Mouse (Mus musculus) neural tube, embryonic 15.5 days (tissue): ENCODE data around the gene Strada. TPM values are rescaled to one million over a fixed set of nuclear protein-coding genes. Genes with fewer than 3 reads are reported as not detected.

Experiments
- ATAC-seq: fragments of 200-750 bp; cut with Nextera tagmentation; 2 replicates; pipeline ENCODE4 v1.8.0; 2017; ENCODE audit warnings: mild to moderate bottlenecking, moderate TSS enrichment, moderate library complexity; ENCODE audit not compliant: low FRiP score
- H3K27ac ChIP-seq: fragments of 300-500 bp; sonication (generic); replicated peaks from 2 replicates; pipeline ENCODE4 v1.5.1; 2015; ENCODE audit warnings: mild to moderate bottlenecking, inconsistent platforms
- H3K27me3 ChIP-seq: fragments of 300-500 bp; sonication (generic); replicated peaks from 2 replicates; pipeline ENCODE4 v1.6.1; 2015; ENCODE audit warnings: inconsistent platforms
- H3K36me3 ChIP-seq: fragments of 300-500 bp; sonication (generic); 2 replicates; pipeline ENCODE4 v1.6.1; 2015; ENCODE audit warnings: inconsistent platforms
- H3K4me1 ChIP-seq: fragments of 300-500 bp; sonication (generic); 2 replicates; pipeline ENCODE4 v1.6.1; 2015; ENCODE audit warnings: inconsistent platforms
- H3K4me2 ChIP-seq: fragments of 300-500 bp; sonication (generic); 2 replicates; pipeline ENCODE4 v1.6.1; 2015; ENCODE audit warnings: inconsistent platforms, mild to moderate bottlenecking, moderate library complexity
- H3K4me3 ChIP-seq: fragments of 300-500 bp; sonication (generic); replicated peaks from 2 replicates; pipeline ENCODE4 v1.5.1; 2015; ENCODE audit warnings: mild to moderate bottlenecking, inconsistent platforms
- H3K9ac ChIP-seq: fragments of 300-500 bp; sonication (generic); replicated peaks from 2 replicates; pipeline ENCODE4 v1.6.1; 2015; ENCODE audit warnings: mild to moderate bottlenecking, inconsistent platforms
- H3K9me3 ChIP-seq: fragments of 300-500 bp; sonication (generic); replicated peaks from 2 replicates; pipeline ENCODE4 v1.6.1; 2016; ENCODE audit warnings: inconsistent platforms
- WGBS: fragments of 180-500 bp; shearing (Covaris S2); methylation state at CpG from one replicate; pipeline ENCODE4 v1.1.7; 2015; ENCODE audit warnings: mixed read lengths; 5-methylcytosine and 5-hydroxymethylcytosine counted together
- polyA plus RNA-seq: library from polyadenylated mRNA; unstranded; fragments of >200 nt; fragmentation: Nextera tagmentation; extraction: Ambion mirVana; gene quantifications from 2 replicates; pipeline ENCODE4 v1.2.1, GENCODE M21; 2015

Gene Strada
- polyA plus RNA-seq, 1 experiment from 2014 or later: 29.2 TPM

GRCm38 (mm10) chr11:106179711-106180448 is 22.1 kb downstream of the Strada start:
- Histone ChIP-seq H3K4me1 (no peaks in the 10 kb centered on the region), H3K27me3 (no peaks in the 10 kb centered on the region), H3K27ac (no peak overlapping the region), H3K9me3 (no peaks in the 10 kb centered on the region), H3K9ac (no peak overlapping the region), H3K4me2 (no peak overlapping the region), H3K36me3 (peaks cover 27% of the 10 kb centered on the region; the same call in 1 of the 2 replicates), H3K4me3 (no peak overlapping the region)
- ATAC-seq: no peak
- WGBS: 76% methylated on average over 7 of the region's 7 CpGs

GRCm38 (mm10) chr11:106178036-106178782 is 23.8 kb downstream of the Strada start:
- H3K36me3 ChIP-seq: peaks cover 18% of the 10 kb centered on the region; the same call in 1 of the 2 replicates
- no peak overlapping the region for H3K4me3 ChIP-seq
- no peaks in the 10 kb centered on the region for H3K4me1 ChIP-seq
- H3K9me3 ChIP-seq: no peaks in the 10 kb centered on the region
- no peak overlapping the region for H3K27ac ChIP-seq
- ATAC-seq: no peak
- H3K9ac ChIP-seq: no peak overlapping the region
- no peak overlapping the region for H3K4me2 ChIP-seq
- H3K27me3 ChIP-seq: no peaks in the 10 kb centered on the region
- WGBS: 79% methylated on average over 5 of the region's 5 CpGs

GRCm38 (mm10) chr11:106176372-106176771 is 25.6 kb downstream of the Strada start:
- Histone ChIP-seq H3K4me3 (no peak overlapping the region), H3K9me3 (no peaks in the 10 kb centered on the region), H3K27me3 (no peaks in the 10 kb centered on the region), H3K27ac (no peak overlapping the region), H3K9ac (no peak overlapping the region), H3K4me1 (no peaks in the 10 kb centered on the region), H3K4me2 (no peak overlapping the region), H3K36me3 (peaks cover 13% of the 10 kb centered on the region; the same call in 1 of the 2 replicates)
- no peak for ATAC-seq
- WGBS: 92% methylated on average over 5 of the region's 5 CpGs

DNA sequence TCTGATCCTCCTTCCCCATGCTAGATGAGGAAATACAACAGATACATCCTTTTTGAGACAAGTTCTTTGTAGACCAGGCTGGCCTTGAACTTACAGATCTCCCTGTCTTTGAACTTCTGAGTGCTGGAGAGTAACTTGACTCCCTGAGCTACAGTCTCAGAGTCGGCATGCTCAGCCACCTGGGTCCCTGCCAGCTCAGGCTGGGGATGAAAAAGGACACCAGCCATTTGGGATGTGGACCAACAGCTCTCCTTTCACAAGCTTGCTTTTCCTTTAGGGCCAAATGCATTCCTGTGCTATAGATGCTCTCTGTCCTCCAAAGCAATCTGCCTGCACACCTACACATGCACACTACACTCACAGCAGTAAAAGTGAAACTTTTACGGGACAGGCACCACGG is 26.9 kb downstream of the Strada start:
- no peak overlapping the region for H3K27ac ChIP-seq
- H3K4me2 ChIP-seq: no peak overlapping the region
- no peak for ATAC-seq
- no peaks in the 10 kb centered on the region for H3K27me3 ChIP-seq
- no peak overlapping the region for H3K4me3 ChIP-seq
- no peaks in the 10 kb centered on the region for H3K4me1 ChIP-seq
- no peaks in the 10 kb centered on the region for H3K9me3 ChIP-seq
- peaks cover 15% of the 10 kb centered on the region for H3K36me3 ChIP-seq
- 61% methylated on average over 3 of the region's 3 CpGs for WGBS
- H3K9ac ChIP-seq: no peak overlapping the region

GRCm38 (mm10) chr11:106174372-106174771 is 27.6 kb downstream of the Strada start:
- H3K4me2 ChIP-seq: no peak overlapping the region
- no peak overlapping the region for H3K27ac ChIP-seq
- H3K4me1 ChIP-seq: no peaks in the 10 kb centered on the region
- H3K9me3 ChIP-seq: no peaks in the 10 kb centered on the region
- no peak overlapping the region for H3K4me3 ChIP-seq
- peaks cover 19% of the 10 kb centered on the region for H3K36me3 ChIP-seq
- 85% methylated on average over 5 of the region's 5 CpGs for WGBS
- no peak overlapping the region for H3K9ac ChIP-seq
- H3K27me3 ChIP-seq: no peaks in the 10 kb centered on the region
- no peak for ATAC-seq

DNA sequence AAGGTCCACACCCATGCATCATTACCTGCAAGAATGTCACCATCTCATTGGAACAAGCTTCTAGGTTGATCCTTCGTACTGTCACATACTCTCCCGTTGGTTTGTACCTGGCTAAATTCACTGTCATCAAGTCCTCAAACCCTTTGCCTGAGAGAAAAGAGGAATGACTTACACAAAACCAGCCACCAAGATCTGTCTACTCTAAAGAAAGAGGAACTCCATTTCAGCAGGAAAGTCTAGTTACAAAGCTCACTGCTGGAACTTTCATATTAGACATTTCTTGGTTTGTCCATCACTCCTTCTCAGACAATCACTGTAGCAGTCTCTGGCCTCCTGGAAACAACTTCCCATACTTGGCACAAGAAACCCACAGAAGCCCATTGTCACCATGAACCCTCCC is 28.7 kb downstream of the Strada start:
- H3K27ac ChIP-seq: no peak overlapping the region
- H3K36me3 ChIP-seq: peaks cover 20% of the 10 kb centered on the region
- no peak for ATAC-seq
- H3K27me3 ChIP-seq: no peaks in the 10 kb centered on the region
- WGBS: 96% methylated on average over 2 of the region's 2 CpGs
- no peaks in the 10 kb centered on the region for H3K4me1 ChIP-seq
- H3K9me3 ChIP-seq: no peaks in the 10 kb centered on the region
- no peak overlapping the region for H3K9ac ChIP-seq
- no peak overlapping the region for H3K4me3 ChIP-seq
- H3K4me2 ChIP-seq: no peak overlapping the region

DNA sequence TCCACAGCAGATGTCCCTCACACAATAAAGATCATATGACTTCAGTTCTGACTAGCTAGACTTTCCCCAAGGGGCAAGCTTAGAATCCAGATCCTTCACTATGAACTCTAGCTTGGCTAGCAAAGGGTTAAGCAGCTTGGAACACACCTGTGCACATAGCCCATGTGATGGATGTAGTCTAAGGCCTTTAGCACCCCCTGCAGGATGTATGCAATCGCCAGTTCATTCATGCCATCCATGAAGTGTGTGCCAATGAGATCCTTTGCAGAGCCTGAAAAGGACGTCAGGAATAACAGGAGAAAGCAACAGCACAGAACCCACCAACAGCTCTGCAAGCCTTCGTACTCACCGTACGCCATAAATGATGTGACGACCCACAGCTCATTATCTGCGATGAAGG is 31.2 kb downstream of the Strada start:
- H3K27me3 ChIP-seq: no peaks in the 10 kb centered on the region
- H3K36me3 ChIP-seq: peaks cover 39% of the 10 kb centered on the region
- no peak for ATAC-seq
- no peaks in the 10 kb centered on the region for H3K9me3 ChIP-seq
- no peak overlapping the region for H3K4me2 ChIP-seq
- no peak overlapping the region for H3K4me3 ChIP-seq
- H3K27ac ChIP-seq: no peak overlapping the region
- no peak overlapping the region for H3K9ac ChIP-seq
- no peaks in the 10 kb centered on the region for H3K4me1 ChIP-seq
- WGBS: 82% methylated on average over 7 of the region's 7 CpGs

DNA sequence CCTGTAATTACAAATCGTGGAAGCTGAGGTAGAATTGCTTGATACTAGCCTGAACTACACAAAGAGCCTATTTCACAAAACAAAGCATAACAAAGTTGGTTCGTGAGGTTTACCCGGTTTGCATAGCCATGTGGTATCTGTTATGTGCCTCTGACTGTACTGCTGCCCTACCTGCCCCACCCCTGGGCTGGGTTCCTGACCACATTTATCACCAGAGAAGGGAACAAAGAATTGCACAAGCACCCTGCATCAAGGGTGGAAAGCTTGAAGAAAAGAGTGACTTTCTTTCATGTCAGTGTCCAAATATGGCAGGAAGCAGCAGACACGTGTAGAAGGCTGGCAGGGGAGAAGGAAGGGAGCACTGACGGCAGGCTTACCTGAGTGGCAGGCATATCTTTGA is 34.5 kb downstream of the Strada start:
- ATAC-seq: no peak
- 91% methylated on average over 5 of the region's 5 CpGs for WGBS
- peaks cover 54% of the 10 kb centered on the region for H3K36me3 ChIP-seq
- H3K4me3 ChIP-seq: no peak overlapping the region
- no peak overlapping the region for H3K4me2 ChIP-seq
- no peak overlapping the region for H3K27ac ChIP-seq
- no peak overlapping the region for H3K9ac ChIP-seq
- H3K9me3 ChIP-seq: no peaks in the 10 kb centered on the region
- H3K4me1 ChIP-seq: no peaks in the 10 kb centered on the region
- no peaks in the 10 kb centered on the region for H3K27me3 ChIP-seq

GRCm38 (mm10) chr11:106164601-106165180 is 37.3 kb downstream of the Strada start:
- WGBS: 94% methylated on average over 16 of the region's 16 CpGs
- H3K9ac ChIP-seq: no peak overlapping the region
- no peak overlapping the region for H3K27ac ChIP-seq
- peaks cover 17% of the 10 kb centered on the region for H3K4me1 ChIP-seq
- H3K9me3 ChIP-seq: no peaks in the 10 kb centered on the region
- ATAC-seq: no peak
- no peak overlapping the region for H3K4me3 ChIP-seq
- H3K4me2 ChIP-seq: no peak overlapping the region
- H3K36me3 ChIP-seq: peaks cover 41% of the 10 kb centered on the region
- no peaks in the 10 kb centered on the region for H3K27me3 ChIP-seq

GRCm38 (mm10) chr11:106163546-106163945 is 38.4 kb downstream of the Strada start:
- peaks cover 41% of the 10 kb centered on the region for H3K36me3 ChIP-seq
- H3K4me2 ChIP-seq: no peak overlapping the region
- ATAC-seq: no peak
- 88% methylated on average over 4 of the region's 4 CpGs for WGBS
- H3K4me3 ChIP-seq: no peak overlapping the region
- peaks cover 26% of the 10 kb centered on the region for H3K4me1 ChIP-seq
- no peaks in the 10 kb centered on the region for H3K27me3 ChIP-seq
- H3K27ac ChIP-seq: no peak overlapping the region
- H3K9me3 ChIP-seq: no peaks in the 10 kb centered on the region
- no peak overlapping the region for H3K9ac ChIP-seq

DNA sequence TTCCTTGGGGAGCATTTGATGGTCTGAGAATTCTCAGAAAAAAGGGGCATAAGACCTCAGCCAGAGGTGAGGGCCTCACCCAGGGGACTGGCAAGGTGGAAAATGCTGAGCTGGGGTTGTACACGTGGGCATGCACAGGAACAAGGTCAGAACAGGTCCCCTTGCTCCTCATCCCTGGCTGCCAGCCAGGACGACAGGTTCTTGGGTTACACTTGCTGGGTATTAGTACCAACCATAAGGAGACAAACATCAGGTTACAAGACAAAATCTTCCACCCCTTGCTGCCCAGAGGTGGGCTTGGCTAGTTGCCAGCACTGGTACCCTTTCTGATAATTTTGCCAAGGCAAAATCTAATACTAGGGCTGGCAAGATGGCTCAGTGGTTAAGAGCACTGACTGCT is 39.7 kb downstream of the Strada start:
- Histone ChIP-seq H3K36me3 (peaks cover 36% of the 10 kb centered on the region), H3K4me3 (no peak overlapping the region), H3K4me2 (no peak overlapping the region), H3K4me1 (peaks cover 35% of the 10 kb centered on the region), H3K27ac (no peak overlapping the region), H3K27me3 (no peaks in the 10 kb centered on the region), H3K9ac (no peak overlapping the region), H3K9me3 (no peaks in the 10 kb centered on the region)
- no peak for ATAC-seq
- WGBS: 90% methylated on average over 2 of the region's 2 CpGs
